27 mouse cellular contexts compared by ENCODE assay signal in the genomic region with DNA sequence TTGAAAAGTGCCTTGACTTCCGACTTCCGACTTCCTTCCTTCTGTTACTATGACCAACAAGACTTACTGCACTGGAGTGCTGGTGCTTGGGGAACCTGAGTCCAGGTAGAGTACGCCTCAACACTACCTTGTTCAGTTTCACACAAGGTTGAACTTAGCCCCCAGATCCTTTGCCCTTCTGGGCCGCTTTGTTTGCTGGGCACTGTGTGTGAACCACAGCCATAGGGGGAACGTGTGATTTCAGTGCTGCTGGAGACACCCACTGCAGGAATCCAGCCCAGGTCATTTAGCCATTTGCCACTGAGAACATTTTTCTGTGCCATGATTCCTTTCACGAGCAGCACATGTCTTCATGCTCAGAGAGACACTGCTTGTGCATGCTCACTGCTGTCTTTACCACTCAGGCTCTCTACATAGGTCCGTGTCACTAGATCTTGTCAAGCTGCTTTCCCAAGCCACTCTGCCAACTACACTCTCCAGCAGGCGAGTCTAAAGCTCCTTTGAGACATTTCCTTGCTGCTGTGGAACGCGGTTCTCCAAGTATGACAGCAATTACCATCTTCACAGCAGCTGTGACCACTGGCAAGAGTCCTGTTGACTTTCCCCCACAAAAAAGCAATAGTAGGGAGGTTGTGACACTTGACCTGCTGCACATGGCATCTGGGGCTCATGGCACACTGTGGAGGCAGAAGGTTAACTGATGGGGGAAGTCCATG. TPM values are rescaled to one million over a fixed set of nuclear protein-coding genes. Genes with fewer than 3 reads are reported as not detected.
DNase-seq lines count a peak whose midpoint lies in the region; ATAC-seq and TF ChIP-seq lines count a peak whose summit lies in the region.
"Had no signal": no experiment of that assay in that cellular context is flagged by ENCODE, and none has a peak within 500 bp of the region (broad histone marks: within the 10 kb centered on the region; RNA-seq: fewer than 3 reads in every experiment).

No protein-coding gene starts in this region.

- H3K27me3 ChIP-seq in liver, embryonic 15.5 days: no peaks in the 10 kb centered on the region
- no peaks in the 10 kb centered on the region for H3K27me3 ChIP-seq in E14TG2a.4 (ENCODE audit: insufficient read depth, low read length)
- no peaks in the 10 kb centered on the region for H3K27me3 ChIP-seq in lung, postnatal 0 days (replicated peaks; ENCODE audit: insufficient read depth, low read length)
- H3K27me3 ChIP-seq: embryonic facial prominence, embryonic 15.5 days; forebrain, embryonic 13.5 days; limb, embryonic 13.5 days; midbrain, embryonic 13.5 days had no signal

- peak; percentile 29; the same call in 1 of the 2 replicates for ATAC-seq in liver, embryonic 15.5 days (ENCODE audit: insufficient read depth)
- ATAC-seq in lung, postnatal 0 days: peak; percentile 86
- ATAC-seq: CD4-positive, CD25-positive, alpha-beta regulatory T cell, adult 4 months had no signal

- no peak overlapping the region for H3K9ac ChIP-seq in liver, embryonic 15.5 days
- H3K9ac ChIP-seq in lung, postnatal 0 days (replicated peaks; ENCODE audit: low read depth): no peak overlapping the region
- H3K9ac ChIP-seq: embryonic facial prominence, embryonic 15.5 days; forebrain, embryonic 13.5 days; heart, embryonic 15.5 days; hindbrain, embryonic 14.5 days; limb, embryonic 13.5 days; midbrain, embryonic 13.5 days; neural tube, embryonic 13.5 days had no signal

- DNase-seq in liver (no peak), ES-CJ7 (ENCODE audit: low read depth, low spot score) (peak; percentile 29)
- DNase-seq in lung, postnatal 0 days (ENCODE audit: low spot score): peak; percentile 82
- DNase-seq in kidney, postnatal 25 days: no peak
- DNase-seq in cerebellum, postnatal 36 days: no peak
- no peak for DNase-seq in Muller cell, postnatal 12 days (ENCODE audit: inconsistent ontology term)
- DNase-seq: adrenal gland, adult 8-10 months; cerebellum, adult 2 months; cerebellum, postnatal 14 days; gastrocnemius, postnatal 14 days; kidney, adult 11 months; kidney, postnatal 14 days had no signal

- peak; percentile 46; the same call in 1 of the 2 replicates for TF ChIP-seq EP300 in lung, postnatal 0 days (IDR thresholded peaks at IDR 0.05)

- no peak overlapping the region for H3K4me3 ChIP-seq in liver, embryonic 15.5 days (replicated peaks)
- peak overlapping the region; percentile 54 for H3K4me3 ChIP-seq in E14TG2a.4 (replicated peaks; ENCODE audit: low read length)
- no peak overlapping the region for H3K4me3 ChIP-seq in lung, postnatal 0 days (ENCODE audit: low read depth, low read length)
- H3K4me3 ChIP-seq: embryonic facial prominence, embryonic 10.5 days; embryonic facial prominence, embryonic 15.5 days; forebrain, embryonic 13.5 days; heart, embryonic 10.5 days; heart, embryonic 15.5 days; layer of hippocampus, adult 2 months; left cerebral cortex, adult 2 months; limb, embryonic 13.5 days; midbrain, embryonic 13.5 days; neural tube, embryonic 13.5 days had no signal

- H3K36me3 ChIP-seq in liver, embryonic 15.5 days (replicated peaks): no peaks in the 10 kb centered on the region
- peaks cover 15% of the 10 kb centered on the region for H3K36me3 ChIP-seq in E14TG2a.4 (ENCODE audit: insufficient read depth, low read length)
- H3K36me3 ChIP-seq in lung, postnatal 0 days (ENCODE audit: insufficient read depth, low read length): no peaks in the 10 kb centered on the region
- H3K36me3 ChIP-seq: embryonic facial prominence, embryonic 10.5 days; embryonic facial prominence, embryonic 15.5 days; heart, embryonic 10.5 days; heart, embryonic 15.5 days; limb, embryonic 13.5 days; midbrain, embryonic 13.5 days; neural tube, embryonic 13.5 days had no signal

- H3K27ac ChIP-seq in liver, embryonic 15.5 days (replicated peaks): peak overlapping the region; percentile 63
- H3K27ac ChIP-seq in lung, postnatal 0 days (ENCODE audit: low read length): peak overlapping the region; percentile 38; the same call in 1 of the 2 replicates
- H3K27ac ChIP-seq: embryonic facial prominence, embryonic 10.5 days; embryonic facial prominence, embryonic 15.5 days; forebrain, embryonic 13.5 days; heart, embryonic 10.5 days; heart, embryonic 15.5 days; hindbrain, embryonic 14.5 days; layer of hippocampus, adult 2 months; left cerebral cortex, adult 2 months; limb, embryonic 13.5 days; macrophage; midbrain, embryonic 13.5 days; neural tube, embryonic 13.5 days had no signal

- no peak for TF ChIP-seq CTCF in E14TG2a.4 (conservative IDR thresholded peaks at IDR 0.05; ENCODE audit: low read length)
- 0 out of 2 replicates have a peak, but pooled peaks have one; percentile 1 for TF ChIP-seq CTCF in lung, postnatal 0 days (IDR thresholded peaks at IDR 0.05)

- 60% methylated on average over 10 of the region's 10 CpGs for WGBS in liver, embryonic 15.5 days (ENCODE audit: insufficient replicate concordance)
- WGBS in lung, postnatal 0 days: 68% methylated on average over 10 of the region's 10 CpGs

- no peaks in the 10 kb centered on the region for H3K4me1 ChIP-seq in liver, embryonic 15.5 days (replicated peaks)
- H3K4me1 ChIP-seq in E14TG2a.4 (replicated peaks; ENCODE audit: low read depth, low read length): peaks cover 51% of the 10 kb centered on the region
- no peaks in the 10 kb centered on the region for H3K4me1 ChIP-seq in lung, postnatal 0 days (ENCODE audit: insufficient read depth, low read depth, low read length)
- H3K4me1 ChIP-seq: embryonic facial prominence, embryonic 15.5 days; heart, embryonic 10.5 days; heart, embryonic 15.5 days; limb, embryonic 13.5 days; neural tube, embryonic 13.5 days had no signal

- H3K4me2 ChIP-seq in liver, embryonic 15.5 days: no peak overlapping the region
- H3K4me2 ChIP-seq in lung, postnatal 0 days (replicated peaks; ENCODE audit: low read depth, low read length): no peak overlapping the region
- H3K4me2 ChIP-seq: embryonic facial prominence, embryonic 15.5 days; forebrain, embryonic 13.5 days; heart, embryonic 15.5 days; hindbrain, embryonic 14.5 days; limb, embryonic 13.5 days; midbrain, embryonic 13.5 days; neural tube, embryonic 13.5 days had no signal

- no peaks in the 10 kb centered on the region for H3K9me3 ChIP-seq in liver, embryonic 15.5 days (replicated peaks)
- no peaks in the 10 kb centered on the region for H3K9me3 ChIP-seq in E14TG2a.4 (ENCODE audit: low read length)
- H3K9me3 ChIP-seq in lung, postnatal 0 days (ENCODE audit: low read length): no peaks in the 10 kb centered on the region
- H3K9me3 ChIP-seq: embryonic facial prominence, embryonic 15.5 days; forebrain, embryonic 13.5 days; heart, embryonic 10.5 days; heart, embryonic 15.5 days; midbrain, embryonic 13.5 days; neural tube, embryonic 13.5 days had no signal

RNA-seq across cellular contexts. Expression of gene Cfap100, which starts 7.8 kb away (rescaled TPM):
- polyA plus RNA-seq in liver, embryonic 15.5 days (2015; fragmentation: Nextera tagmentation; extraction: Ambion mirVana): 0.08 TPM in 1 of 2 replicates, not detected in the other
- 3.9 and 5.2 TPM in 2 replicates for polyA plus RNA-seq in lung, postnatal 0 days (2015; fragmentation: Nextera tagmentation; extraction: Ambion mirVana)
- polyA plus RNA-seq: CD4-positive, CD25-positive, alpha-beta regulatory T cell, adult 4 months; heart, embryonic 10.5 days; macrophage had no signal

RNA-seq across cellular contexts. Expression of gene Klf15, which starts 26.0 kb away (rescaled TPM):
- polyA plus RNA-seq in liver, embryonic 15.5 days (2015; fragmentation: Nextera tagmentation; extraction: Ambion mirVana): 18.4 and 22.4 TPM in 2 replicates
- polyA plus RNA-seq in lung, postnatal 0 days (2015; fragmentation: Nextera tagmentation; extraction: Ambion mirVana): 20.0 and 41.4 TPM in 2 replicates
- polyA plus RNA-seq: CD4-positive, CD25-positive, alpha-beta regulatory T cell, adult 4 months had no signal

RNA-seq across cellular contexts. Expression of gene Aldh1l1, which starts 49.9 kb away (rescaled TPM):
- 32.1 and 39.0 TPM in 2 replicates for polyA plus RNA-seq in liver, embryonic 15.5 days (2015; fragmentation: Nextera tagmentation; extraction: Ambion mirVana)
- 4.8 and 5.7 TPM in 2 replicates for polyA plus RNA-seq in lung, postnatal 0 days (2015; fragmentation: Nextera tagmentation; extraction: Ambion mirVana)

Comparison
In these comparisons a context has a peak if more than half of its experiments do, and no peak if none do; other contexts are left out.
1. DNase-seq: peak in ES-CJ7 (single experiment) and lung, postnatal 0 days (single experiment); none in liver (single experiment), kidney, postnatal 25 days (0 of 2), cerebellum, postnatal 36 days (0 of 2) and Muller cell, postnatal 12 days (single experiment).